Mouse (Mus musculus) spleen, postnatal 14 days (tissue): ENCODE data around the gene Gm10959.

ENCODE experiments used
- DNase-seq, 2 experiments: peaks; one replicate each; pipeline ENCODE4 v3.0.0; 2021 to 2022; ENCODE audit warnings: low spot score in 2 of 2

The Gm10959 gene

GRCm38 (mm10) chr3:122894772-122895171 is 24.4 kb downstream of the Gm10959 start, which contains the start of gene Fabp2:
Gene Fabp2, plus strand, starts transcription at chr3:122895072.
- DNase-seq, result no peak

- no peak for DNase-seq
These were observed 30.8 kb downstream of the Gm10959 start for GRCm38 (mm10) chr3:122888371-122888819.

- DNase-seq, result no peak
These were observed 31.5 kb downstream of the Gm10959 start for GRCm38 (mm10) chr3:122887505-122888301.

GRCm38 (mm10) chr3:122878705-122879315 is 40.4 kb downstream of the Gm10959 start:
- no peak for DNase-seq

GRCm38 (mm10) chr3:122877543-122877942 is 41.6 kb downstream of the Gm10959 start:
- DNase-seq, result no peak

GRCm38 (mm10) chr3:122876870-122877269 is 42.3 kb downstream of the Gm10959 start:
- DNase-seq, result no peak

GRCm38 (mm10) chr3:122871596-122871995 is 47.6 kb downstream of the Gm10959 start:
- DNase-seq, result no peak

GRCm38 (mm10) chr3:122868270-122868669 is 50.9 kb downstream of the Gm10959 start:
- DNase-seq, result no peak

- DNase-seq, result no peak
These were observed 54.1 kb downstream of the Gm10959 start for GRCm38 (mm10) chr3:122865092-122865491.
